Mouse (Mus musculus) right cerebral cortex, adult 2 months (tissue): ENCODE results near the gene Tbc1d14.

Source experiments
- DNase-seq, 2 experiments: peaks; one replicate each; pipeline ENCODE4 v3.0.0; 2021 to 2022; ENCODE audit warnings: low spot score in 2 of 2

Gene Tbc1d14

DNA sequence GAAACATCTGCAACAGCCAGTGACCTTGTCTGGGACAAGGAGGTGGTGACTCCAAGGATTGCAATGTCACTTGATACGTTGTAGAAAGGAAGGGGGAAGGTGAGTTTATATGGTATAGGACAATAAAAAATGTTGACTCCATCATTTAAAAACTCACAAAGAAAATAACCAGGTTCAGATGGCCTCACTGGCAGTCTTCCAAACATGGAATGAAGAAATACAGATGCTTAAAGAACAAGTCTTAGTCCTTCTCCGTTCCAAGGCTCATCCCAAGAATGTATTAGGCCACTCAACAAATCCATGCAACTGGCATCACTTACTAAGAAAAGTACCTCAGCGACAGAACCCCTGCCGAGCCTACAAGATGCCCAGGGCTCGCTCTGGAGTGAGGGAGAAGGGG lies 38.6 kb downstream of the Tbc1d14 start:
- no peak for DNase-seq

- DNase-seq = no peak
Observed at GRCm38 (mm10) chr5:36553886-36554285, 39.2 kb downstream of the Tbc1d14 start.

DNA sequence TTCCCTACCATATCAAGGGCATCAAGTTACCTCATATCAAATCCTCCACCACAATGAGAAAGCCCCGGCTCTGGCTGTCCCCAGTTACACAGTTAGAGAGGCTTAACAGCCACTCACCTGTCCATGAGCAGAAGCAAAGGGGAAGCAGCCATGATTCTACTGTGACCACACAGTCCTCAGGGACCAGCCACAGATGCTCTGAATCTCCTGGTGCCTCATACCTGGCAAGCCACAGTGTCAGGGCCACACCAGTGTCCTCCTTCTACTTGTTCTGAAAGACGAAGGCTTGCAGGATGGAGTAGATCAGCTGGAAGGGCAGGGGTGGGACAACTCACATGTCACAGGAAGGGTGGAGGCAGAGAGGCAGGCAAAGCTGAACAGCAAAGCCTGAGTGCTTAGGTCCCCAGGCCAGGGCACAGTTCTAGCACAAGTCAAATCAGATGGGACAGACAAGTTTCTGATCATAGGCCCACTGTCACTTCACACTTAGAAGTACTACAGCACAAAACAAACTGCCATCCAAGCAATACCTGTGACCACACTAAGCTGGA lies 39.9 kb downstream of the Tbc1d14 start:
- no peak for DNase-seq

- no peak for DNase-seq
Observed at GRCm38 (mm10) chr5:36552391-36552790, 40.7 kb downstream of the Tbc1d14 start.

DNA sequence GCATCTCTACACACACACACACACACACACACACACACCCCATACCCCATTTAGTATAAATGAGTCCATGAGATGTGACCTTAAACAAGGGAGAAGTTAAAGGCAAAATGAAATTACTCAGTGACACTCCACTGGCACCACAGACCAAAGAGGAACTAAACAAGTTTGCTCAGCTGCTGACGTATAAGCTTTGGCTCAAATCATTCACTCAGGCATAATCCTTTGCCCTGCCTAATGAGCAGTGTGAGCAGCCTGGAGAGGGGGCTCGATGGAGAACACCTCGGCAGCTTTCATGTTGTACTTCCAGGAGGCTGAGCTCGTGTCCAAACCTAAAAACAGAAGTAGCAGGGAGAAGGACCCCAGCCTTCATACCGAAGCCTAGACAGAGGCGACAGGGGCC lies 43.8 kb downstream of the Tbc1d14 start:
- DNase-seq = no peak

DNA sequence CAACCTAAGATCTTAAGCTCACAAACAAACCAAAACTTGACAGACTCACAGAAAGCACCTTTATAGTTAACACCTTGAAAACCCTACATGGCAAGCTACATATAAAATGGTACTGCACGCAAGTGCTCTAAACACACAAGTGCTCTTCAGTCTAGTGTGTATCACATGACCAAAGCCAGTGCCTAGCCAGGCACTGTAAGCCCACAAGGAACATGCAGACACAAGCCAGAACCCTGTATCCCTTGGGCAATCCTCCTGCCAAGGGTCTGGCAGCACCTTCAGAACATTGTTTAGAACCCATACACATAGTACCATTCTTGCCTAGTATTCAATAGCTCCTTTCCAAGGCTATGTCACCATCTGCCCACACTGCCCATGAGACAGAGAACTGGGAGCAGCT lies 48.3 kb downstream of the Tbc1d14 start:
- DNase-seq = no peak

DNA sequence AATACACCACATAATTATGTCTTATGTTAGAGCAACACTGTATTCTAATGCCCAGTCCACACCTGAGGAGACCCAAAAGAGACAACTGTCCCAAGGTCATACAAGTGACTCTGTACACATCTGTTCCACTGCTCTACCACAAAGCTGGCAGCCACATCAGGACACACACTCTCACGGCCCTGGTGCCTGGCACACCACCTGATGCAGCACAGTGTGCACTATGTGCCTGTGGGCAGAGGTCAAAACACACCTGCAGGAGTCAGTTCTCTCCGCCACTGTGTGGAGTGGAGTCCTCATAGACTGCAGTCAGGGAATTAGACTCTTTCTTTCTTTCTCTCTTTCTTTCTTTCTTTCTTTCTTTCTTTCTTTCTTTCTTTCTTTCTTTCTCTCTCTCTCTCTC lies 52.1 kb downstream of the Tbc1d14 start:
- DNase-seq = no peak

DNA sequence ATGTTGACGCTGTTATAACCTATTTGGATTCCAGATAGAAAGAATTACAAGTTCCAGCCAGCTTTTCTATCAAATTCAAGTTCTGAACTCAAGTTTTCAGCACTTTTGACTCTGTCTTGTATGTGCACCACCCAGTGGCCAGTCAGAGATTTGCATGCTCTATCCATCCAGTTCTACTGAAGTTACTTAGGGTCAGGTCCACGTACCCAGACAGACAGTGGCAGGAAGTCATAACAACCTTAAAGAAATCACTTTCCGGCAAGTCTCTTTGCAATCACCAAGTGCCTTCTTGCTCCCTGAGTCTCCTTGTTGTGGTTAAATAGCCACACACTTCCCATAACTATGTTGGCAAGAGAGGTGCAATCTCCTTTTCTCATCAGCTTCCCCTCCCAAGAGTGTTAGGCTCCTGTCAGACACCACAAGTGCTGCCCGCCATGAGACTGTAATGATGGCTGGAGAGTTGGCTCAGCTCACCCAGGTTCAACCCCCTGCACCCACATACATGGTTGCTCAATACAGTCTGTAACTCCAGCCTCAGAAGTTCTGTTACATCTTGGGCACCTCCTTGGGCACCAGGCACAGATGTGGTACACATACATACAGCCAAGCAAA lies 54.4 kb downstream of the Tbc1d14 start:
- DNase-seq = peak; percentile 72 to 77

GRCm38 (mm10) chr5:36536424-36536823 lies 56.7 kb downstream of the Tbc1d14 start:
- DNase-seq = no peak

GRCm38 (mm10) chr5:36535438-36536176 lies 57.5 kb downstream of the Tbc1d14 start:
- DNase-seq = no peak

GRCm38 (mm10) chr5:36534455-36535030 lies 58.5 kb downstream of the Tbc1d14 start:
- DNase-seq = no peak

GRCm38 (mm10) chr5:36530129-36530751 lies 62.8 kb downstream of the Tbc1d14 start:
- peak; percentile 96 to 97 for DNase-seq

GRCm38 (mm10) chr5:36529698-36530097 lies 63.4 kb downstream of the Tbc1d14 start:
- DNase-seq = no peak

DNA sequence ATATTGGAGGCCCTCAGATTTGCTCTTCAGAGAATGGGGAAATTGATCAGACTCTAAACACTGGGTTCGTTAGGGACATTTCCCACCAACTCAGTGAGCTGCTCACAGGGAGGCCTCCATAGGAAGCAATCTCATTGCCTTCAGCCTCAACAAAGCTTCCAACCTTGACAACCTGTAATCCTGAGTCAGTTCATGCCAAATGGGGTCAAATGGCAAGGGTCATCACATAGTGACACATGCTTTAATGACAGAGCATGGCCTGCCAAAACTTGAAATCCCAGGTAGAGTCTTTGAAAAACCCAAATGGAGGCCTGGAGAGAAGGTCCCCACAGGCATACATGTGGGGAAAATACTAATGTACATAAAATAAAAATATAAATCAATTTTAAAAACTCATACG lies 66.2 kb downstream of the Tbc1d14 start:
- no peak for DNase-seq

- no peak for DNase-seq
Observed at GRCm38 (mm10) chr5:36526274-36526673, 66.8 kb downstream of the Tbc1d14 start.

DNA sequence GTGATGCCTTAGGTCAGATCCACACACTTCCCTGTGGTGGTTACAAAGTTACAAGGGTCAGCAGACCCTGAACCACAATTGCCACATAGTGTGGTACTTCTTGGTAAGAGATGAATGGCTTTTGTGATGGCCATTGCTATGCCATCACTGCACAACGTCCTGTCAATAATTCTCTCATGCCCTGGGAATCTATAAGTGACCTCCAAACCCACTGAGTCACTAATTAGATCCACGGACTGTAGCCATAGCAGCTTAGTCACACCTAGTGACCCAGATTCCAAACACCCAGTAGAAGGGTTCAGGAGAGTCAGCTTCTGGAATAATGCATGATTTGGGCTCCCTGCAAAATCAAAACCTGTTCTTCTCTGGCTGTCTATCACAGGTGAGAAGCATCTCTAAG lies 67.9 kb downstream of the Tbc1d14 start:
- no peak for DNase-seq

- DNase-seq = no peak
Observed at GRCm38 (mm10) chr5:36523219-36523703, 69.8 kb downstream of the Tbc1d14 start.

- DNase-seq = no peak
Observed at GRCm38 (mm10) chr5:36522782-36523181, 70.3 kb downstream of the Tbc1d14 start.

GRCm38 (mm10) chr5:36519751-36520150 lies 73.3 kb downstream of the Tbc1d14 start:
- DNase-seq = no peak

DNA sequence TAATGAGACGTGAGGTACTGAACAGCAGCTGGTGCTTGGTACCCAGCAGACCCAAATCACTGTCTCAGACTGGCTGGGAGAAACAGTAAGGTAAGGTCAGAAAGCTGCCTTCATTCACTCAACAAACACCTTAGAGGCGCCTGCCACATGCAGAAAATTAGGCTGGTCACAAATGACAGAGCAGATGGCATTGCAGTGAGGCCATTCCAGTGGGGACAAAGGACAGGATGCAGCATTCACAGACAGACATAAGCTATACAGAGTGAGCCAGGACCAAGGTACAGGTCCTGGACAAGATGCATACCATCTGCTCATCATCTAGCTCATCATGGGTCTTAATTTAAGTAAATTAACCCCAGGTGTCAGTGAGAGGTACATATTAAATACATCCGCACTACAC lies 75.5 kb downstream of the Tbc1d14 start:
- no peak for DNase-seq

DNA sequence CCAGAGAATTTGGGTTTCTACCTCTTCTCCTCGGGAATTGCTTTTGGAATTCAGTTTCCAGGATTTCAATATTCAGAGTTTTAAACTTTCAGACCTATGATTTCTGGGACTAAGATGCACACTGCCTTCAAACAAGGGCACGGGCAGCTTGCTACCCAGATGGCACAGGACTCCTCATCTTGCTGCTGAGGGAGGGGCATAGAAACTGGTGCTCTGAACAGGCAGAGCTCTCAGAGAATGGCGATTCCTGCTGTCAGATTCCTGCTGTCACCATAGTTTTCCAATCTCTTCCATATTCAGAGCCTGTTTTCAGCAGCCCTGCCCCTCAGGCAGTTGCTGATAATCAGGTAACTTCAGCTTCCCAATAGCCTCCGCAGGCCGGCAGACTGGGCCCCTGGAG lies 77.5 kb downstream of the Tbc1d14 start:
- no peak for DNase-seq

DNA sequence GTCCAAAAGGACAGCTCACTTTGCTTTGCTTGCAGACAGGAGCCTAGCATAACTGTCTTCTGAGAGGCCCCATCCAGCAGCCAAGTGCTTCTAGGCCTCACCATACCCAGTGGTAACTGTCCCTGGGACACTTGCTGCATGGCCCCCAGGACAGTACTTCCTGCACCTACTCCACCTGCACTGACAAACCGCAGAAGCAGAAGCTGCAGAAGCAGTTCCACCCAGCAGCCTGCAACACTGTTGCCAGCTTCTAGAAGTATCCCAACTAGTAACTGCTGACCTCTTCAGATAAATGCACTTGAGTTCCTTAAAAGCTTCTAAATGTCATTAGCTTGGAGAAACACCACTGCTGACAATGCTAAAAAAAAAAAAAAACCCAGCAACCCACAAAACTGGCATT lies 78.0 kb downstream of the Tbc1d14 start:
- no peak for DNase-seq
